Mouse (Mus musculus): ENCODE data around the gene Atp6v1b1. TPM values are rescaled to one million over a fixed set of nuclear protein-coding genes. Genes with fewer than 3 reads are reported as not detected.

Gene Atp6v1b1
- polyA plus RNA-seq, 1 experiment: 0.35 TPM

GRCm38 (mm10) chr6:83702146-83702999, 40.4 kb upstream of the Atp6v1b1 start:
- Histone ChIP-seq H3K36me3 (ENCODE audit: control insufficient read depth, insufficient read depth, low read length) (no peaks in the 10 kb centered on the region), H3K4me3 (ENCODE audit: control insufficient read depth, insufficient read depth, low read length) (no peak overlapping the region), H3K27me3 (ENCODE audit: control insufficient read depth, insufficient read depth, low read length) (peaks cover 49% of the 10 kb centered on the region), H3K4me1 (replicated peaks; ENCODE audit: control insufficient read depth, insufficient read depth, low read length) (no peaks in the 10 kb centered on the region), H3K27ac (ENCODE audit: control insufficient read depth, insufficient read depth, low read length) (no peak overlapping the region)
- no peak for DNase-seq
- no peak for TF ChIP-seq POLR2A (IDR thresholded peaks at IDR 0.05; ENCODE audit: control insufficient read depth, extremely low read depth, insufficient read depth, low read length, poor library complexity)
- 6% methylated on average over 53 of the region's 53 CpGs for WGBS

DNA sequence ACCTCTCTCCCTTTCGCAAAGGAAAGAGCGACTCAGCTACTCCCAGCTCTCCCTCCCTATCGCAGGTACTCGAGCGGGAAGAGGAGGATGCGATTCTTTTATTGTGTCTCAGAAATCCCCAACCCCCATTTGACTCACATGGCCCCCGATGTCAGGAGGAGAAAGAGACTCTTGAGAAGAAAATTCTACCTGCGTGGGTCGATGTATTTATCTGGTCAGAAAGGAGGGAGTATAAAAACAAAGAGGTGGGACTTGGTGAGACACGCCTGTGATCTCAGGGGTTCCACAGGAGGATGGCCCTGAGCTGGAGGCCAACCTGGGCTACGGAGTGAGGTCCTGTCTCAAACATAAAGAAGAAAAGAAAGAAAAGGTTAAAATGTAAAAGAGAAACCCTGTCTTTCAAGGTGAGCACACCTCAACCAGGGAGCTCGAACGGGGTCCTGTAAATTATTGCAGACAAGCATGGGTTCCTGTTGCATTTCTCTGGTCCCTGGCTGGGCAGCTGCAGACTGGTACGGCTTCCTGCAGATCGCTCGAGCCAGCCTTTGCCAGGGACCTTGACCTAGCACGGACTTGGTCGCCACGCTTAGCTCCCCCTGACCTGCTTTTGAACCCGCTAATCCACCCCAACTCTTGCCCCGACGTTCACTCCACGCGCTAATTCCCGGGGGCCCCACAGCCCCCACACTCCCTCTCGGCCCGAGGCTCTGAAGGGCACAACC, 39.6 kb upstream of the Atp6v1b1 start:
- WGBS: 4% methylated on average over 27 of the region's 27 CpGs
- Histone ChIP-seq H3K4me3 (ENCODE audit: control insufficient read depth, insufficient read depth, low read length) (no peak overlapping the region), H3K27me3 (ENCODE audit: control insufficient read depth, insufficient read depth, low read length) (peaks cover 45% of the 10 kb centered on the region), H3K36me3 (ENCODE audit: control insufficient read depth, insufficient read depth, low read length) (no peaks in the 10 kb centered on the region), H3K4me1 (replicated peaks; ENCODE audit: control insufficient read depth, insufficient read depth, low read length) (no peaks in the 10 kb centered on the region), H3K27ac (ENCODE audit: control insufficient read depth, insufficient read depth, low read length) (no peak overlapping the region)
- no peak for DNase-seq
- TF ChIP-seq POLR2A (IDR thresholded peaks at IDR 0.05; ENCODE audit: control insufficient read depth, extremely low read depth, insufficient read depth, low read length, poor library complexity): no peak
- TF ChIP-seq CTCF (IDR thresholded peaks at IDR 0.05; ENCODE audit: borderline replicate concordance, control insufficient read depth, extremely low read depth, insufficient read depth, low read length, poor library complexity): no peak

- DNase-seq: no peak
- no peak overlapping the region for H3K27ac ChIP-seq (ENCODE audit: control insufficient read depth, insufficient read depth, low read length)
- H3K27me3 ChIP-seq (ENCODE audit: control insufficient read depth, insufficient read depth, low read length): peaks cover 44% of the 10 kb centered on the region
- no peaks in the 10 kb centered on the region for H3K4me1 ChIP-seq (replicated peaks; ENCODE audit: control insufficient read depth, insufficient read depth, low read length)
- no peaks in the 10 kb centered on the region for H3K36me3 ChIP-seq (ENCODE audit: control insufficient read depth, insufficient read depth, low read length)
- 5% methylated on average over 10 of the region's 10 CpGs for WGBS
- H3K4me3 ChIP-seq (ENCODE audit: control insufficient read depth, insufficient read depth, low read length): no peak overlapping the region
- TF ChIP-seq POLR2A (IDR thresholded peaks at IDR 0.05; ENCODE audit: control insufficient read depth, extremely low read depth, insufficient read depth, low read length, poor library complexity): no peak
- no peak for TF ChIP-seq CTCF (IDR thresholded peaks at IDR 0.05; ENCODE audit: borderline replicate concordance, control insufficient read depth, extremely low read depth, insufficient read depth, low read length, poor library complexity)
Measured at GRCm38 (mm10) chr6:83703722-83704078, 39.1 kb upstream of the Atp6v1b1 start.

DNA sequence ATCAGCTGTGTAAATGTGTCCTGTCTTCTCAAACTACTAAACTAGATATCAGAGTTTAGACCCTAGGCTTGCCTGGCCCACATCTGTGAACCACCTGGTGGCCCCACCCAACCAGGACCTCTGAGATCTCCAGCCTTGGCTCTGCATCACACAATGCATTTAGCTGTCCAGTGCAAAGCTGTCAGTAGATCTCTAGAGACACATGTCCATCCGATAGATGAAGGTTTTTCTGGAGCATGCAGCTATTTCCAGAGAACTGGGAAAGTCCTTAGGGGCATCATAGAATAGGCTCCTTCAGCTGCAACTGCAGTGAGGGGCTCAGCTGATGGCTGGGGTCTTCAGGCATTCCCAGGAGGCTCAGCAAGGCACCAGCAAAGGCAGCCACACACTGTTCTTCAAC, 38.5 kb upstream of the Atp6v1b1 start:
- H3K4me3 ChIP-seq (ENCODE audit: control insufficient read depth, insufficient read depth, low read length): no peak overlapping the region
- H3K4me1 ChIP-seq (replicated peaks; ENCODE audit: control insufficient read depth, insufficient read depth, low read length): no peaks in the 10 kb centered on the region
- peaks cover 48% of the 10 kb centered on the region for H3K27me3 ChIP-seq (ENCODE audit: control insufficient read depth, insufficient read depth, low read length)
- 31% methylated on average over 1 of the region's 1 CpGs for WGBS
- no peak for DNase-seq
- no peak for TF ChIP-seq POLR2A (IDR thresholded peaks at IDR 0.05; ENCODE audit: control insufficient read depth, extremely low read depth, insufficient read depth, low read length, poor library complexity)
- no peak for TF ChIP-seq CTCF (IDR thresholded peaks at IDR 0.05; ENCODE audit: borderline replicate concordance, control insufficient read depth, extremely low read depth, insufficient read depth, low read length, poor library complexity)
- no peaks in the 10 kb centered on the region for H3K36me3 ChIP-seq (ENCODE audit: control insufficient read depth, insufficient read depth, low read length)
- H3K27ac ChIP-seq (ENCODE audit: control insufficient read depth, insufficient read depth, low read length): no peak overlapping the region

- Histone ChIP-seq H3K36me3 (ENCODE audit: control insufficient read depth, insufficient read depth, low read length) (no peaks in the 10 kb centered on the region), H3K4me3 (ENCODE audit: control insufficient read depth, insufficient read depth, low read length) (no peak overlapping the region), H3K4me1 (replicated peaks; ENCODE audit: control insufficient read depth, insufficient read depth, low read length) (no peaks in the 10 kb centered on the region), H3K27me3 (ENCODE audit: control insufficient read depth, insufficient read depth, low read length) (peaks cover 48% of the 10 kb centered on the region), H3K27ac (ENCODE audit: control insufficient read depth, insufficient read depth, low read length) (no peak overlapping the region)
- TF ChIP-seq POLR2A (IDR thresholded peaks at IDR 0.05; ENCODE audit: control insufficient read depth, extremely low read depth, insufficient read depth, low read length, poor library complexity): no peak
- no peak for TF ChIP-seq CTCF (IDR thresholded peaks at IDR 0.05; ENCODE audit: borderline replicate concordance, control insufficient read depth, extremely low read depth, insufficient read depth, low read length, poor library complexity)
- WGBS: 27% methylated on average over 5 of the region's 5 CpGs
- DNase-seq: no peak
Measured at GRCm38 (mm10) chr6:83704701-83705100, 38.1 kb upstream of the Atp6v1b1 start.

DNA sequence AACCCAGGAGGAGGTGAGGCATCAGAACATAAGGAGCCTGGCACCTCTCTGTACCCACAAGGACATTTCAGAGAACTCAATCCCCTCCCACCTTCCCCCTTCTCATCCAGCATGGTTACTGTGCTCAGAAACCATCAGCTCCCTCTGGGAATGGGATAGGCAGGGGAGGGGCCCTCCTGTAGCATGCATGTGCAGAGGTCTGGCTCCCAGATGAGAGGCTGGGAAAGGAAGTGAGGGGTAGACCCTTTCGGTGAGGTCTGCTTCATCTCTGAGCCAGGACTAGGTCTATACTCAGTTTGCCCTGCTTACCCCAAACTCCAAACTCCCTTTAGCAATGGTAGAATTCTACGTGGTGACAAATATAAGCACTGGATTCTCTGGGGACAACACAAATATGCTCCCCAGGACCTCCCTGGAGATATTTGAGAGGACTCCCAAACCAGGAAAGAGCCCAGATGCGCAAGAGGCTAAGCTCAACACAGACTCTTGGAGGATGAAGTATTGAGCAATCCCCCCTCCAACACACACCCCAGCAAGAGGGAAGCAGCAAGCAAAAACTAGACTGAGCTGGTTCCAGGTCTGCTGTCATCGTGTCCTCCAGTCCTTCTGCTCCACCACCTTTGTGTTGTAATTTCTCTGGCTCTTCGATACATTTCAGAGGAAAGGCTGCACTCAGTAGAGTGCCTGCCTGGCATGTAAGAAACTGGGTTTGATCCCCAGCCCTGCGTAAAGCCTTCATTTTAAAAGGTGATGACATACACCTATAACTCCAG, 34.9 kb upstream of the Atp6v1b1 start:
- no peaks in the 10 kb centered on the region for H3K36me3 ChIP-seq (ENCODE audit: control insufficient read depth, insufficient read depth, low read length)
- TF ChIP-seq CTCF (IDR thresholded peaks at IDR 0.05; ENCODE audit: borderline replicate concordance, control insufficient read depth, extremely low read depth, insufficient read depth, low read length, poor library complexity) (no peak), POLR2A (IDR thresholded peaks at IDR 0.05; ENCODE audit: control insufficient read depth, extremely low read depth, insufficient read depth, low read length, poor library complexity) (no peak)
- 10% methylated on average over 6 of the region's 6 CpGs for WGBS
- no peak overlapping the region for H3K4me3 ChIP-seq (ENCODE audit: control insufficient read depth, insufficient read depth, low read length)
- no peak overlapping the region for H3K27ac ChIP-seq (ENCODE audit: control insufficient read depth, insufficient read depth, low read length)
- no peak for DNase-seq
- H3K27me3 ChIP-seq (ENCODE audit: control insufficient read depth, insufficient read depth, low read length): peaks cover 62% of the 10 kb centered on the region
- H3K4me1 ChIP-seq (replicated peaks; ENCODE audit: control insufficient read depth, insufficient read depth, low read length): peaks cover 10% of the 10 kb centered on the region
